Mouse (Mus musculus) kidney, adult 8-10 months (tissue): Measurements from ENCODE around the gene Arpc1a.
A peak's percentile ranks its signal among the peaks of the same experiment; 100 is the strongest.
"Not testable (repeated sequence)": the region's sequence is repeated elsewhere in the genome, so short reads cannot be mapped to it uniquely, and the experiment has no call there.

ENCODE experiments used
- DNase-seq, 2 experiments: peaks; one replicate each; pipeline ENCODE4 v3.0.0; 2022

Arpc1a gene

GRCm38 (mm10) chr5:145105694-145106275 is 22.2 kb downstream of the Arpc1a start:
- DNase-seq, result no peak

- no peak for DNase-seq
Measured at GRCm38 (mm10) chr5:145110401-145110800, 26.8 kb downstream of the Arpc1a start.

- no peak for DNase-seq
Measured at GRCm38 (mm10) chr5:145112566-145112965, 28.9 kb downstream of the Arpc1a start.

GRCm38 (mm10) chr5:145113416-145113815 is 29.8 kb downstream of the Arpc1a start:
- no peak for DNase-seq

- peak; percentile 59 to 70 for DNase-seq
Measured at GRCm38 (mm10) chr5:145114071-145114605, 30.5 kb downstream of the Arpc1a start, which contains the start of gene Arpc1b. Gene Arpc1b, plus strand, starts transcription at chr5:145114215.

- peak; percentile 37 to 46 for DNase-seq
Measured at GRCm38 (mm10) chr5:145114606-145115473, 31.2 kb downstream of the Arpc1a start.

GRCm38 (mm10) chr5:145115736-145116135 is 32.1 kb downstream of the Arpc1a start:
- no peak for DNase-seq

GRCm38 (mm10) chr5:145116316-145116715 is 32.7 kb downstream of the Arpc1a start:
- DNase-seq, result peak; percentile 63 to 77

- peak in 1 of 2 experiments; percentile 63 for DNase-seq
Measured at GRCm38 (mm10) chr5:145116916-145117315, 33.3 kb downstream of the Arpc1a start.

- no peak for DNase-seq
Measured at GRCm38 (mm10) chr5:145118005-145118404, 34.4 kb downstream of the Arpc1a start.

GRCm38 (mm10) chr5:145118461-145118860 is 34.8 kb downstream of the Arpc1a start:
- DNase-seq, result no peak

- no peak for DNase-seq
Measured at GRCm38 (mm10) chr5:145119385-145119784, 35.8 kb downstream of the Arpc1a start.

- no peak for DNase-seq
Measured at GRCm38 (mm10) chr5:145120921-145121320, 37.3 kb downstream of the Arpc1a start.

GRCm38 (mm10) chr5:145123396-145123795 is 39.8 kb downstream of the Arpc1a start:
- DNase-seq, result no peak

GRCm38 (mm10) chr5:145126580-145126979 is 43.0 kb downstream of the Arpc1a start:
- DNase-seq, result no peak

GRCm38 (mm10) chr5:145129124-145129523 is 45.5 kb downstream of the Arpc1a start:
- no peak for DNase-seq

- DNase-seq, result not testable (repeated sequence)
Measured at GRCm38 (mm10) chr5:145129773-145130172, 46.1 kb downstream of the Arpc1a start.

- no peak for DNase-seq
Measured at GRCm38 (mm10) chr5:145130191-145130590, 46.6 kb downstream of the Arpc1a start.

- no peak for DNase-seq
Measured at GRCm38 (mm10) chr5:145130995-145131394, 47.4 kb downstream of the Arpc1a start.

GRCm38 (mm10) chr5:145133275-145133674 is 49.6 kb downstream of the Arpc1a start:
- DNase-seq, result not testable (repeated sequence)

GRCm38 (mm10) chr5:145138836-145139235 is 55.2 kb downstream of the Arpc1a start:
- no peak for DNase-seq

GRCm38 (mm10) chr5:145139571-145140519 is 56.2 kb downstream of the Arpc1a start, which contains the start of the genes Pdap1 and Bud31:
Gene Pdap1, minus strand, starts transcription at chr5:145140238.
Gene Bud31, plus strand, starts transcription at chr5:145140362.
- peak; percentile 92 to 94 for DNase-seq
